ENCODE assay signal across 26 mouse cellular contexts in the genomic region with DNA sequence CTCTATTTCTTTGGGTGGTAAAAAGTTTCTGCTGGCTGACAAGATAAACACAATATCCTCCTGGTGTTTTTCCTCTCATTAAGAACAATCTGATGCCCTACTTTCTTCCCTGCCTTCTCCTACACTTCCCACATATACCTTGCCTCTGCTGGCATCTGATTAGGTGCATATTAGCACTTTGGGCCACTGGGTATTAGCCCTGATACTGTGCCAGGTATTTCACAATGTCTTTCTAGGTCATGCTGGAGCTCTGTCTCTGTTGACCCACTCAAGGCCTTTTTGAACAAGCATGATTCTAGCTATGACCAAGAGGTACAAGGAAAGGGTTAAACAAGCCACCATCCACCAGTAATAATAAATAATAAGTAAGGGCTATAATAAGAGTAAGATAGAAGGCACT. TPM values are rescaled to one million over a fixed set of nuclear protein-coding genes. Genes with fewer than 3 reads are reported as not detected.
DNase-seq lines count a peak whose midpoint lies in the region; TF ChIP-seq lines count a peak whose summit lies in the region.
"Had no signal": no experiment of that assay in that cellular context is flagged by ENCODE, and none has a peak within 500 bp of the region (broad histone marks: within the 10 kb centered on the region; RNA-seq: fewer than 3 reads in every experiment).

No protein-coding gene starts in this region.

- H3K79me3 ChIP-seq in C2C12 (ENCODE audit: low read depth), result no peaks in the 10 kb centered on the region

- no peaks in the 10 kb centered on the region for H3K36me3 ChIP-seq in liver, adult 2 months (ENCODE audit: control insufficient read depth, insufficient read depth, low read length)
- no peaks in the 10 kb centered on the region for H3K36me3 ChIP-seq in C2C12 (ENCODE audit: control insufficient read depth, insufficient read depth)
- H3K36me3 ChIP-seq: embryonic facial prominence, embryonic 10.5 days; forebrain, embryonic 10.5 days; heart, embryonic 13.5 days; hindbrain, embryonic 12.5 days had no signal

- DNase-seq in adrenal gland, postnatal 10 days, result peak; percentile 36
- no peak for DNase-seq in adrenal gland, adult 18-20 months (ENCODE audit: low spot score in 2 of 2)
- DNase-seq in liver, adult 2 months (ENCODE audit: extremely low read depth, low read depth, low spot score), result peak; percentile 91
- DNase-seq in liver (no peak), adipocyte (ENCODE audit: low spot score) (peak; percentile 54)
- no peak for DNase-seq in layer of hippocampus, postnatal 10 days (ENCODE audit: low spot score in 2 of 2)
- DNase-seq in urinary bladder, postnatal 36 days (ENCODE audit: low spot score in 2 of 2), result no peak
- DNase-seq: cerebellum, postnatal 36 days; gastrocnemius, adult 2 months; gastrocnemius, postnatal 25 days; heart, adult 11 months; heart, postnatal 4 days had no signal

- H3K4me1 ChIP-seq in liver, adult 2 months (ENCODE audit: control insufficient read depth, insufficient read depth, low read length), result peaks cover 4% of the 10 kb centered on the region; the same call in 1 of the 2 replicates
- H3K4me1 ChIP-seq: embryonic facial prominence, embryonic 10.5 days; forebrain, embryonic 10.5 days; heart, embryonic 13.5 days; hindbrain, embryonic 12.5 days had no signal

- no peaks in the 10 kb centered on the region for H3K27me3 ChIP-seq in liver, adult 2 months (ENCODE audit: control insufficient read depth, insufficient read depth, low read length)
- no peaks in the 10 kb centered on the region for H3K27me3 ChIP-seq in C2C12 (ENCODE audit: control insufficient read depth, insufficient read depth, insufficient read length)
- H3K27me3 ChIP-seq: hindbrain, embryonic 12.5 days had no signal

- TF ChIP-seq POLR2A in liver, adult 2 months (IDR thresholded peaks at IDR 0.05; ENCODE audit: extremely low read depth, insufficient read depth, low read length), result no peak

- H3ac ChIP-seq in C2C12 (ENCODE audit: control insufficient read depth, insufficient read length, low read depth), result no peak overlapping the region

- TF ChIP-seq CTCF in liver, adult 2 months (IDR thresholded peaks at IDR 0.05; ENCODE audit: low read depth, low read length), result no peak
- TF ChIP-seq CTCF in C2C12 (IDR thresholded peaks at IDR 0.05; ENCODE audit: control insufficient read depth, insufficient read depth, insufficient read length), result no peak

- H3K27ac ChIP-seq in liver, adult 2 months (replicated peaks; ENCODE audit: insufficient read depth, low read depth, low read length), result no peak overlapping the region
- H3K27ac ChIP-seq: embryonic facial prominence, embryonic 10.5 days; forebrain, embryonic 10.5 days; gastrocnemius, adult 2 months; heart, embryonic 13.5 days; hindbrain, embryonic 12.5 days had no signal

- H3K9ac ChIP-seq in liver, adult 2 months (ENCODE audit: low read depth, low read length), result no peak overlapping the region
- H3K9ac ChIP-seq: heart, embryonic 13.5 days; hindbrain, embryonic 12.5 days had no signal

- H3K79me2 ChIP-seq in liver, adult 2 months (ENCODE audit: control insufficient read depth, insufficient read depth, low read length), result no peaks in the 10 kb centered on the region
- no peaks in the 10 kb centered on the region for H3K79me2 ChIP-seq in C2C12 (ENCODE audit: control insufficient read depth, insufficient read depth)

- no peak overlapping the region for H3K4me3 ChIP-seq in liver, adult 2 months (ENCODE audit: insufficient read depth, low read depth, low read length)
- H3K4me3 ChIP-seq in C2C12 (ENCODE audit: insufficient read depth, poor library complexity, severe bottlenecking), result no peak overlapping the region
- H3K4me3 ChIP-seq: embryonic facial prominence, embryonic 10.5 days; forebrain, embryonic 10.5 days; gastrocnemius, adult 2 months; heart, embryonic 13.5 days; hindbrain, embryonic 12.5 days had no signal

TF ChIP-seq in C2C12, 6 proteins besides CTCF, POLR2A, EP300 and RAD21:
- TF ChIP-seq MYOG (IDR thresholded peaks at IDR 0.05; ENCODE audit: control insufficient read depth, extremely low read depth, insufficient read length), result no peak
- TF ChIP-seq CEBPB (IDR thresholded peaks at IDR 0.05; ENCODE audit: low read depth), result peak; percentile 24

RNA-seq across cellular contexts. Expression of a gene that starts 9.4 kb away (rescaled TPM):
- total RNA-seq in adrenal gland, postnatal 10 days (2021), result not detected
- not detected for total RNA-seq in adrenal gland, adult 18-20 months (2021)
- 0.40 TPM in 1 of 2 replicates, not detected in the other for total RNA-seq in liver, adult 2 months (2014; rRNA removed)
- 1.1 TPM in 1 of 2 replicates, not detected in the other for polyA plus RNA-seq in liver, adult 2 months (2012; rRNA removed)
- not detected for polyA plus RNA-seq in C2C12 (2012; fragmentation: generic; extraction: Trizol)
- not detected for total RNA-seq in layer of hippocampus, postnatal 10 days (2021)
- total RNA-seq: ES-E14; gastrocnemius, adult 2 months; gastrocnemius, postnatal 25 days; heart, postnatal 4 days had no signal

RNA-seq across cellular contexts. Expression of a gene that starts 22.6 kb away (rescaled TPM):
- under 1 TPM in 1 of 2 experiments, not detected in 1; 0.36 TPM for total RNA-seq in adrenal gland, postnatal 10 days (2021)
- total RNA-seq in adrenal gland, adult 18-20 months (2021), result under 1 TPM in 1 of 2 experiments, not detected in 1; 0.56 TPM
- 0.18 TPM in 1 of 2 replicates, not detected in the other for total RNA-seq in liver, adult 2 months (2014; rRNA removed)
- polyA plus RNA-seq in liver, adult 2 months (2012; rRNA removed), result 0.42 and 0.48 TPM in 2 replicates
- polyA plus RNA-seq in C2C12 (2012; fragmentation: generic; extraction: Trizol), result not detected
- under 1 TPM in 1 of 2 experiments, not detected in 1; 0.62 TPM for total RNA-seq in layer of hippocampus, postnatal 10 days (2021)
- total RNA-seq: gastrocnemius, adult 2 months; gastrocnemius, postnatal 25 days had no signal

RNA-seq across cellular contexts. Expression of a gene that starts 26.3 kb away (rescaled TPM):
- total RNA-seq in adrenal gland, postnatal 10 days (2021), result not detected
- not detected for total RNA-seq in adrenal gland, adult 18-20 months (2021)
- total RNA-seq in liver, adult 2 months (2014; rRNA removed), result not detected in 2 replicates
- polyA plus RNA-seq in liver, adult 2 months (2012; rRNA removed), result not detected in 2 replicates
- polyA plus RNA-seq in C2C12 (2012; fragmentation: generic; extraction: Trizol), result not detected
- total RNA-seq in layer of hippocampus, postnatal 10 days (2021), result not detected
- total RNA-seq: CH12.LX; ES-E14; gastrocnemius, adult 2 months; gastrocnemius, postnatal 25 days; heart, postnatal 4 days had no signal
- polyA plus RNA-seq: cerebellum, adult 2 months; embryonic facial prominence, embryonic 10.5 days; embryonic facial prominence, embryonic 14.5 days; forebrain, embryonic 10.5 days; forebrain, embryonic 14.5 days; heart, embryonic 13.5 days; heart, postnatal 0 days; hindbrain, embryonic 12.5 days; hindbrain, embryonic 16.5 days; inflammation-experienced regulatory T-cells, adult 6 months; intestine, postnatal 0 days had no signal

RNA-seq across cellular contexts. Expression of a gene that starts 32.0 kb away (rescaled TPM):
- total RNA-seq in adrenal gland, postnatal 10 days (2021), result 1 to 10 TPM; 1.5 to 2.4 TPM
- total RNA-seq in adrenal gland, adult 18-20 months (2021), result 10 to 100 TPM in 1 of 2 experiments, 1 to 10 TPM in 1; 2.8 to 10.1 TPM
- total RNA-seq in liver, adult 2 months (2014; rRNA removed), result 40.9 and 46.0 TPM in 2 replicates
- 8.0 and 19.9 TPM in 2 replicates for polyA plus RNA-seq in liver, adult 2 months (2012; rRNA removed)
- polyA plus RNA-seq in C2C12 (2012; fragmentation: generic; extraction: Trizol), result not detected
- not detected for total RNA-seq in layer of hippocampus, postnatal 10 days (2021)
- total RNA-seq: CH12.LX; ES-E14; heart, postnatal 4 days had no signal
- polyA plus RNA-seq: forebrain, embryonic 10.5 days; forebrain, embryonic 14.5 days had no signal

RNA-seq across cellular contexts. Expression of a gene that starts 37.1 kb away (rescaled TPM):
- not detected for total RNA-seq in adrenal gland, postnatal 10 days (2021)
- not detected for total RNA-seq in adrenal gland, adult 18-20 months (2021)
- not detected in 2 replicates for total RNA-seq in liver, adult 2 months (2014; rRNA removed)
- not detected in 2 replicates for polyA plus RNA-seq in liver, adult 2 months (2012; rRNA removed)
- polyA plus RNA-seq in C2C12 (2012; fragmentation: generic; extraction: Trizol), result not detected
- not detected for total RNA-seq in layer of hippocampus, postnatal 10 days (2021)
- total RNA-seq: CH12.LX; ES-E14; gastrocnemius, adult 2 months; gastrocnemius, postnatal 25 days had no signal
- polyA plus RNA-seq: embryonic facial prominence, embryonic 10.5 days; forebrain, embryonic 10.5 days; forebrain, embryonic 14.5 days; hindbrain, embryonic 12.5 days; hindbrain, embryonic 16.5 days; inflammation-experienced regulatory T-cells, adult 6 months had no signal

Comparison
In these comparisons a context has a peak if more than half of its experiments do, and no peak if none do; other contexts are left out.
1. DNase-seq: peak in adrenal gland, postnatal 10 days (single experiment), liver, adult 2 months (single experiment) and adipocyte (single experiment); none in adrenal gland, adult 18-20 months (0 of 2), liver (single experiment), layer of hippocampus, postnatal 10 days (0 of 2) and urinary bladder, postnatal 36 days (0 of 2).